Mouse (Mus musculus) heart, postnatal 0 days (tissue): ENCODE measurements around the gene Spata31d1d. TPM values are rescaled to one million over a fixed set of nuclear protein-coding genes. Genes with fewer than 3 reads are reported as not detected.
"Not testable (repeated sequence)": the region's sequence is repeated elsewhere in the genome, so short reads cannot be mapped to it uniquely, and the experiment has no call there.

Source experiments
- ATAC-seq: fragments of 200-750 bp; cut with Nextera tagmentation; 2 replicates; pipeline ENCODE4 v1.8.0; 2017; ENCODE audit warnings: low read depth, moderate number of reproducible peaks, moderate library complexity; ENCODE audit not compliant: insufficient read depth
- DNase-seq: peaks from one replicate; pipeline ENCODE4 v3.0.0-alpha.2; 2016; ENCODE audit warnings: low spot score
- H3K27ac ChIP-seq: fragments of 300-500 bp; sonication (generic); 2 replicates; pipeline ENCODE4 v1.5.1; 2014; ENCODE audit warnings: low read depth, mild to moderate bottlenecking
- H3K27me3 ChIP-seq: fragments of 300-500 bp; sonication (generic); 2 replicates; pipeline ENCODE4 v1.6.1; 2014; ENCODE audit warnings: low read length, mixed read lengths; ENCODE audit not compliant: control insufficient read depth, insufficient read depth
- H3K36me3 ChIP-seq: fragments of 300-500 bp; sonication (generic); replicated peaks from 2 replicates; pipeline ENCODE4 v1.6.1; 2014; ENCODE audit warnings: low read length, mixed read lengths; ENCODE audit not compliant: control insufficient read depth, insufficient read depth
- H3K4me1 ChIP-seq: fragments of 300-500 bp; sonication (generic); 2 replicates; pipeline ENCODE4 v1.6.1; 2014; ENCODE audit warnings: antibody characterized with exemption; ENCODE audit not compliant: control insufficient read depth, insufficient read depth
- H3K4me2 ChIP-seq: fragments of 300-500 bp; sonication (generic); 2 replicates; pipeline ENCODE4 v1.6.1; 2014; ENCODE audit warnings: low read depth, mild to moderate bottlenecking, low read length, moderate library complexity
- H3K4me3 ChIP-seq: fragments of 300-500 bp; sonication (generic); 2 replicates; pipeline ENCODE4 v1.5.1; 2014; ENCODE audit warnings: low read depth, low read length
- H3K9ac ChIP-seq: fragments of 300-500 bp; sonication (generic); replicated peaks from 2 replicates; pipeline ENCODE4 v1.6.1; 2014; ENCODE audit warnings: low read depth, low read length, mixed read lengths
- H3K9me3 ChIP-seq: fragments of 300-500 bp; sonication (generic); replicated peaks from 2 replicates; pipeline ENCODE4 v1.6.1; 2016; ENCODE audit warnings: low read length; ENCODE audit not compliant: control insufficient read depth
- CTCF ChIP-seq: IDR thresholded peaks from 2 replicates; pipeline ENCODE4 v1.5.1; 2016; ENCODE audit warnings: antibody characterized with exemption, control low read depth, low read depth
- EP300 ChIP-seq: IDR thresholded peaks from 2 replicates; pipeline ENCODE4 v1.6.1; 2016; ENCODE audit warnings: antibody characterized with exemption, low read depth
- WGBS: fragments of 180-500 bp; shearing (Covaris S2); extraction: QIAGEN DNeasy Blood & Tissue Kit; methylation state at CpG from one replicate; pipeline ENCODE4 v1.1.7; 2014; 5-methylcytosine and 5-hydroxymethylcytosine counted together
- polyA plus RNA-seq: library from polyadenylated mRNA; unstranded; fragments of >200 nt; fragmentation: Nextera tagmentation; extraction: Ambion mirVana; gene quantifications from 2 replicates; pipeline ENCODE4 v1.2.1, GENCODE M21; 2015
- total RNA-seq: library from RNA; depleted of rRNA; stranded (reverse); fragments of >200 nt; gene quantifications from 2 replicates; pipeline ENCODE4 v1.2.3, GENCODE M21; 2014; ENCODE audit warnings: low replicate concordance; rRNA removed

Gene Spata31d1d
- total RNA-seq (not detected in 2 replicates), polyA plus RNA-seq (not detected in 2 replicates)

DNA sequence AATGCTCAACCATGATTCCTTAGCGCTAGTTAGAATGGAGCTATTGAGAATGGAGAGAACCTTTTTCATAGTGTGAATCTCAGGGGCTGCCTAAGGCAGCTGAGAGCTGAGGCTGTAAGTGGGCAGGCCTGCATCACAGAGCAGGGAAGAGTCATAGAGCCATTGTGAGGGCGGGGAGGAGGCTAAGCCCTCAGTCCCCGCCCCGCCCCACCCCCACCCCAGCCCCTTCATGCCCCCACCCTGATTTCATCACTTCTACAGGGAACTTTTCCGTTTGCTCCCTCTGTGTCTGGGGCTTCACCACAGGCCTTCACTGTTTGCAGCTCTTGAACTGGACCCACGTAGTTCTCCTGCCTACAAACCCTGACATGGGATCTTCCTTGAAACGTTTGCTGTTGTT lies at the start of gene Spata31d1d:
Gene Spata31d1d (minus strand): TSS at position 101 of the 400 bp plus-strand sequence.
- 37% methylated on average over 7 of the region's 7 CpGs for WGBS
- no peak within 1 kb of the TSS for H3K9ac ChIP-seq
- DNase-seq (no peak), ATAC-seq (no peak)
- H3K9me3 ChIP-seq: no peaks in the 10 kb centered on the region
- H3K27ac ChIP-seq: no peak within 1 kb of the TSS
- no peak within 1 kb of the TSS for H3K4me2 ChIP-seq
- no peaks in the 10 kb centered on the region for H3K4me1 ChIP-seq
- TF ChIP-seq CTCF (no peak), EP300 (no peak)
- no peak within 1 kb of the TSS for H3K4me3 ChIP-seq
- 0 out of 2 replicates have a peak, but pooled peaks cover under 1% of the 10 kb centered on the region for H3K27me3 ChIP-seq
- no peaks in the 10 kb centered on the region for H3K36me3 ChIP-seq

DNA sequence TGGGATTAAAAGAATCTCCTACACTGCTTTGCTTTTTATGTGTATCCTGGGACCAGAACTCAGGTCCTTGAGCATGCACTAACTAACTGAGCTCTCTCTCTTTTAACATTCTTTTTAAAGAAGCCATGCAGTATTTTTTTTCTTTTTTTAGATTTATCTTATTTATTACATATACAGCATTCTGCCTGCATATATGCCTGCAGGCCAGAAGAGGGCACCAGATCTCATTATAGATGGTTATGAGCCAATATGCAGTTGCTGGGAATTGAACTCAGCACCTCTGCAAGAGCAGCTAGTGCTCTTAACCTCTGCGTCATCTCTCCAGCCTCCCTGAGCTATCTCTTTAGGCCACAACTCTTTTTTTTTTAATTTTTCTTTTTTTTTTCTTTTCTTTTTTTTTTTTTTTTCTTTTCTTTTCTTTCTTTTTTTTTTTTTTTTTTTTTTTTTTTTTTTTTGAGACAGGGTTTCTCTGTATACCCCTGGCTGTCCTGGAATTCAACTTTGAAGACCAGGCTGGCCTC lies 48.3 kb upstream of the Spata31d1d start:
- not testable (repeated sequence) for H3K4me3 ChIP-seq, ATAC-seq, DNase-seq, H3K9me3 ChIP-seq, H3K27ac ChIP-seq, H3K27me3 ChIP-seq, H3K4me2 ChIP-seq, H3K4me1 ChIP-seq, H3K9ac ChIP-seq
- WGBS: 94% methylated on average over 1 of the region's 1 CpGs
- H3K36me3 ChIP-seq: peaks cover 89% of the 10 kb centered on the region

DNA sequence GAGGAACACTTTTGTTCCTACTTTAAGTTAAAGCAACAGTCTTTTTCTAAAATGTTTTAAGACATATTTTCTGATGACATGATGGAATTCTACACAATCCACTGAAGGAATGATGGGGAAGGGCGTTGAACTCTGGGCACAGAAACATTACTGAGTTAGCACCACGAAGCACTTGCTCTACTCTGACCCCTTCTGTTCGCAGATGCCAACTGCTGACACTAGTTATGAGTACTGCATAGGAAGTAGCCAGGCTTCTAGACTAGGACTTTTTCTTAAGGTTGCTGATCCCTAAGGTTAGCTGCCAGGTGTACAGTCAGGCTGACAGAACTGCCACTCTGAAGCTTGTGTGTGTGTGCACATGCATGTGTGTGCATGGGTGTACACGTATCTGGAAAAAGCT lies 47.7 kb upstream of the Spata31d1d start:
- no peak for TF ChIP-seq EP300
- peak; percentile 26; the same call in 1 of the 2 replicates for TF ChIP-seq CTCF
- H3K36me3 ChIP-seq: peaks cover 85% of the 10 kb centered on the region
- DNase-seq: no peak

DNA sequence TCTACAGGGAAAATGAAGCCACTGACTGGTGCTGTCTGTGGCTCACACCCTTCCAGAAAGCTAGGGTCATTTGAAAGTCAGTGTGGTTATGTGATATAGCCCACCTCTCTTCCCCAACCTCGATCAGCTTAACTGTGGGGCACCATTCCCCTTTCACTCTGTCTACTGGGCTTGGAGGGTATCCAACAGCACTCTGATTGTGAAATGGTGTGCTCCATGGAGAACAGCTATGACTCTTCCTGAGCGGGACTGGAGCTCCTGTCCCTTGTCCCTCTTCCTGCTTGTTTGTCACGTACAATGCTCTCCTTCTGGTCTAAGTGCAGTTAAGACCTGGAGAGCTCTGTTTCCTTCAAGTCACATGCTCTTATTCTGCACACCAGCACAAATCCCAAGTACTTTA lies 43.6 kb upstream of the Spata31d1d start:
- Histone ChIP-seq H3K4me3 (no peak overlapping the region), H3K9ac (no peak overlapping the region), H3K27ac (peak overlapping the region; percentile 77), H3K4me2 (no peak overlapping the region), H3K9me3 (no peaks in the 10 kb centered on the region), H3K36me3 (peaks cover 66% of the 10 kb centered on the region), H3K27me3 (no peaks in the 10 kb centered on the region), H3K4me1 (peaks cover 22% of the 10 kb centered on the region)
- 32% methylated on average over 3 of the region's 3 CpGs for WGBS
- no peak for TF ChIP-seq EP300
- TF ChIP-seq CTCF: no peak
- peak; percentile 24 for DNase-seq
- 0 out of 2 replicates have a peak, but pooled peaks have one; percentile 9 for ATAC-seq

More for the DNA sequence above, 47.7 kb upstream of the Spata31d1d start:
- no peak overlapping the region for H3K27ac ChIP-seq
- no peak; the same call in 1 of the 2 replicates for ATAC-seq
- no peaks in the 10 kb centered on the region for H3K9me3 ChIP-seq
- no peaks in the 10 kb centered on the region for H3K27me3 ChIP-seq
- no peak overlapping the region for H3K4me3 ChIP-seq
- 84% methylated on average over 4 of the region's 4 CpGs for WGBS
- no peak overlapping the region for H3K9ac ChIP-seq
- no peak overlapping the region for H3K4me2 ChIP-seq
- peaks cover 9% of the 10 kb centered on the region for H3K4me1 ChIP-seq

DNA sequence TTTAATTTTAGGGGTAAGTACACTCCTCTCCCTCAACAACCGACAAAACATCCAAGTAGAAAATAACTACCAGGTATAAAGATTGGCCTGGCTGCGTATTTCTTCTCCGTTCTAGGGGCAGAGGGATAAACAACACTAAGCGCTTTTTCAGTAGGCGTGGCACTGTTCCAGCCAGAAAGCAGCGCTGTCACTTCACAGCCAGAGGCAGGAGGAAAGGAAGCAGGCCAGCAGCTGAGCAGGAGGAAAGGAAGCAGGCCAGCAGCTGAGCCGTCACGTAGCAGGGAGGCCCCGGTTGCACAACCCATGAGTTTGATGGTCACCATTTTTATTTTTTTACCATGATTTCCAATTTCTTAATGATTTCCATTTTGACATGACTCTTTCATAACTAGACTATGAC lies 39.7 kb upstream of the Spata31d1d start:
- Histone ChIP-seq H3K36me3 (peaks cover 28% of the 10 kb centered on the region), H3K27ac (peak overlapping the region; percentile 97), H3K4me1 (peaks cover 46% of the 10 kb centered on the region), H3K9me3 (no peaks in the 10 kb centered on the region), H3K4me3 (peak overlapping the region; percentile 94; the same call in 1 of the 2 replicates), H3K4me2 (peak overlapping the region; percentile 61), H3K9ac (peak overlapping the region; percentile 98), H3K27me3 (no peaks in the 10 kb centered on the region)
- peak; percentile 19; the same call in 1 of the 2 replicates for ATAC-seq
- peak; percentile 95 for DNase-seq
- no peak for TF ChIP-seq CTCF
- TF ChIP-seq EP300: no peak; the same call in 1 of the 2 replicates
- 3% methylated on average over 9 of the region's 9 CpGs for WGBS

DNA sequence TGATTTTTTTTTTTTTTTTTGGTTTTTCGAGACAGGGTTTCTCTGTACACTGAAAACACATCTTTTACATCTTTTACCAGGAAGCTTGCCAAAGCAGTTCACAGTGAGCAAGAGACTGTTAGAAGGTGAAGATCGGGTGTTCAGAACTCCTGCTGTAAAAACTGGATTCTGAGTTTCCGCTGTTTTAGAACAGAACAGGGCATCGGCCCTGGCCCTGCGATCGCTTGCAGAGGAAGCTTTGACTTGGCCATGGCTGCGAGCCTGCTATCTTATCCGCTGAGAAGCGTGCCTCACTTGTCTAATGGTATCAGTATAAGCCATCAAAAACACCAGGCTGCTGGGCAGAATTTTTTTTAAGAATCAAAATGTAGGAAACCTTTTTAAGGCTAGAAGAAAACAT lies 39.3 kb upstream of the Spata31d1d start:
- 18% methylated on average over 9 of the region's 9 CpGs for WGBS
- ATAC-seq: no peak
- Histone ChIP-seq H3K27me3 (no peaks in the 10 kb centered on the region), H3K36me3 (peaks cover 26% of the 10 kb centered on the region), H3K27ac (peak overlapping the region; percentile 97), H3K4me3 (peak overlapping the region; percentile 94), H3K4me2 (peak overlapping the region; percentile 61), H3K9me3 (no peaks in the 10 kb centered on the region), H3K4me1 (peaks cover 50% of the 10 kb centered on the region), H3K9ac (peak overlapping the region; percentile 98)
- peak; percentile 42 for DNase-seq
- TF ChIP-seq CTCF: no peak
- TF ChIP-seq EP300: no peak
